Mouse (Mus musculus): ENCODE measurements around the gene 1700069L16Rik.
A peak's percentile ranks its signal among the peaks of the same experiment; 100 is the strongest.

The 1700069L16Rik gene

DNA sequence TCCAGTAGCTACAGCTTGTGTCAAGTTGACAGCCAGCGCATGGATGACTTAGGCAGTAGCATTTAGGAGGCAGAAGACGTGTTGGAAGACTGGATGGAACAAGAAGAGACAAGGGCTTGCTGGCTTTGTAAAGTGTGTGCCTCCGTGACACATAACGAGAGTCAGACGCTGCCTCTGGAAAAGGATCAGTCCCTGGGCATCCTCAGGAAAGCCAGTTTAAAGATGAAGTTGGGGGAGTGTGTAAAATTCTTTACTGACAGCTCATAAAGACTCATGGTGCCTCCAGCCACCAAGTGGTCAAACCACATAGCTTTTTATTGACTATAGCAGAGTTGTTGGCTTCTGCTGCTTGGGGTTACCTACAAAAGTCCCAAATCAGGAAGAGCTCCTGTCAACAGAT, 39.1 kb downstream of the 1700069L16Rik start:
- DNase-seq: no peak

DNA sequence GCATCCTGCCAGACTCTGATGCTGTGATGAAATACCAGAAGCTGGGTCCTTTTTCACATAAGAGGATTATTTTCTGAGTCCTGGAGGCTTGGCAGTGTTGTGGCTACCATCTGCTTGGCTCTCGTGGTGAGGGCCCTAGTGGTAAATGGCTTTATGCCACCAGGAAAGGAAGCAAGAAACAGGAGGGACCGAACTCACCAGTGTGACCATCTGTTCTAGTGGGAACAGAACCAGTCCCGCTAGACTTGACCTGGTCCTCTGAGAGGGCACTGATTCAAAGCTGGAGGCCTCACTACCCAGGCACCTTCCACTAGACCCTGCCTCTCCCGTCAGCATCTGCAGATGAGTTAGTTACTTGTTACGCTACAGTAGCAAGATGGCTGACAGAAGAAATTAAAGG, 41.3 kb downstream of the 1700069L16Rik start:
- DNase-seq: no peak

DNA sequence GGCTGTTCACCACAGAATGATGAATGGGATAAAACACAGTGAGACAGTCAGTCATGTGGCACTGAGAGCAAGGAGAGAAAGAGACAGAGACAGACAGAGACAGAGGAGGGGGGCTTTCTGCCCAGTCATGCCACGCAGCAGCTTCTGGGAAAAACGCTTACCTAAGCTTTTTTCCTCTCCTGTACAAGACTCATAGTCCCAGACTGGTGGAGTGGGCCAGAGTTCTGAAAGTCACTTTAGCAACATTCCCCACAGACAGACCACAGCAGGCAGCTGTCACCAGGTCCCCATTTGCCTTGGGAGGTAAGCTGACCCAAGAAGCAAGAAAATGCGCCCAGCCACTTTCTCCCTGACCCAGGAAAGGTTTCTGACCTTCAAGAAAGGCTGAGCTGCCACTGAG, 42.1 kb downstream of the 1700069L16Rik start:
- no peak for DNase-seq

DNA sequence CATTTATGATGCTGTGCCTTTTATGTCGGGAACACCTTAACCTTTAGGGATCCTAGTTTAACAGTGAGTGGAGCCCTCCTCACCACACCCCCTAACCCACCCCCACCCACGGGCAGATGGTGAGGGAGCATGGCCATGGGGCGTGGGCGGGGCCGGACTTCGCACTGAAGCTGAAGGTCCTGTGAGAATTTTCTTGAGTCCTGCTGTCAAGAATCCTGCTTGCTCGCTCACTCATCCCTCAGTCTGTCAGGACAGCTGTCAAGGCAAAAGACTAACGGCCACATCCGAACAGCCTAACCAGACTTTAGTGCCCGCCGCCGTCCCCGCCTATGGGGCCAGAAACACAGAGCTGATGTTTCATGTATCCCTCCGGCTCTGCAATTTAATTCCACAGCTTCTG, 43.4 kb downstream of the 1700069L16Rik start:
- DNase-seq: no peak

DNA sequence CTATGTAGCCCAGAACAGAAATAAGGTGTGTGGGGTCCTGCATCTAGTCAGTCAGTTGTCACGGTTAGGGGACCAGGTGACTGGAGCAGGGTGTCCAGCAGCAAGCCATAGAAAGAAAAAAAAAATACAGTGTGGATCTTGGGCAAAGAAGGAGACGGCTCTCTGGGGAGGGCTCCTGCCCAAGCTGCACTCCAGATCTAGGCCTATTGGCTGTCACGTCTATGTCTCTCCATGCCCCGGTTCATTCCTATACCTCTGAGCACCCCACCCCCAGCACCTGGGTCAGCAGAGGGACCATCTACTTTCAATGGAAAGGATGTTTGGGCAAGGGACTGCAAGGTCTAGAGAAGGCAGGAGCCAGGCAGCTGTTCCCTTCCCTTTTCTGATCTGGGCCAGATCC, 45.1 kb downstream of the 1700069L16Rik start:
- no peak for DNase-seq

DNA sequence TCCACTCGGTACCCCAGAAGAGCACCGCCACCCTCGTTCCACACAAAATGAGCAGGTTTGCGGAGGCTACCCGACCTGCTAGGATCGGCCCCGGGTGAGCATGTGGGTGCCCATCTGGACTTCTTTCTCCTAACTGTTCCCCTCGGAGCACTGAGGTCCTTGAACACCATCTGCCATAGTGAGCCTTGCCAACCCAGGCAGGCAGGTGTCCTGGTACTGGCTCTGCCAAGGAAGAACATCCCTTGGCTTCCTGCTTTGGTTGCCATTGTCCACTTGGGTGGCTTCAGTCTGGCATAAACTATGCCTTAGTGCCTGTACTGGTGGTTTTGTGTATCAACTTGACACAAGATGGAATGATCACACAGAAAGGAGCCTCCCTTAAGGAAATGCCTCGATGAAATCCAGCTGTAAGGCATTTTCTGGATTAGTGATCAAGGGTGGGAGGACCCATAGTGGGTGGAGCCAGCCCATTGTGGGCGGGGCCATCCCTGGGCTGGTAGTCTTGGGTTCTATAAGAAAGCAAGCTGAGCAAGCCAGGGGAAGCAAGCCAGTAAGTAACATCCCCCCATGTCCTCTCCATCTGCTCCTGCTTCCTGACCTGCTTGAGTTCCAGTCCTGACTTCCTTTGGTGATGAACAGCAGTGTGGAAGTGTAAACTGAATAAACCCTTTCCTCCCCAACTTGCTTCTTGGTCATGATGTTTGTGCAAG, 45.7 kb downstream of the 1700069L16Rik start:
- DNase-seq: no peak

DNA sequence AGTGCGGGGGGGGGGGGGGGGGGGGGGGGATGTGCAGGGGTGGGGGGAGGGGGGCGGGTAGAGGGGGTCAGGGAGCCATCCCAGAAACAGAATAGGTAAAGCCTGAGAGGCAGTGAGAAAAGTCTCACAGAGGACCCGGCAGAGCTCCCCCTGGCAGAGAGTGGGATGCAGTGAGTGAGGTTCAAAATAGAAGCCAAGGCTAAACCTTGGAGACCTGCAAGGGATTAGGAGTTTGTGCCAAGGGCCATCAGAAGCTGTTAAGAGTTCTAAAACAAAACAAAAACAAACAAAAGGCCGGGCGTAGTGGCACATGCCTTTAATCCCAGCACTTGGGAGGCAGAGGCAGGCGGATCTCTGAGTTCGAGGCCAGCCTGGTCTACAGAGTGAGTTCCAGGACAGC, 47.0 kb downstream of the 1700069L16Rik start:
- DNase-seq: no peak

DNA sequence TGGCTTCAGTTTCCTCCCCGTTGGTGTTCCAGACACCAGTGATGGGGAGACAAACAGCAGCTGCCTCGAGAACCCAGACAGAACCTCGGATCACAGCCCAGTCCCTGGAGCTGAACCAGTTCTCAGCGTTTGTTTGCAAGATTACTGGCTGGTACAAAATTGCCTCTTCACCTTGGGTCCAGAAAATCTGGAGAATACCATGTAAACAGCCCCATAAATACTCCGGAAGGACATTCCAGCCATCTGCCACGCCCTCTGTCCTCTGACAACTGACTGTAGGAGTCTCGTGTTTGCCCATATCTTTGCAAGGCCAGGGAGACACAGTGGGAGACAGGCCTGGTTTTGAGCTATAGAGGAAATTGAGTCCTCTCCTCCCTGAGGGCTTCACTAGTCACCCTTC, 49.7 kb downstream of the 1700069L16Rik start:
- no peak for DNase-seq

DNA sequence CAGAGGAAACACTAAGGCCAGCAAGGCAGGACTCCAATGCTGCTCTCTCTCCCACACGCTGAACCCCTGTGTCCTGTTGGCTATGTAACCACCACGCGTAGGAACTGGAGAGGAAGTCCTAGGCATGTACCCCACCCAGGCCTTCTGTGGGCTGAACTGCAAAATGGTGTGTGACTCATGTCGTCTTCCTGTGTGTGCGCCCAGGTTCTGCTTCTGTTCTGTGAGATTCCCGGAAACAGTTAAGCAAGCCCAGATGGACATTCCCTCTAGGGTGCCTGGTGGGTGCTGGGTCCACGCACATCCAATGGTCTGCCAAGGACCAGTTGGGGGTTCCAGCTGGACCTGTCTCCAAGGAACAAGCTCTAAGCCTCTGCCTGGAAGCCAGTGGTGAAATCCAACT, 52.1 kb downstream of the 1700069L16Rik start:
- DNase-seq: peak; percentile 7

DNA sequence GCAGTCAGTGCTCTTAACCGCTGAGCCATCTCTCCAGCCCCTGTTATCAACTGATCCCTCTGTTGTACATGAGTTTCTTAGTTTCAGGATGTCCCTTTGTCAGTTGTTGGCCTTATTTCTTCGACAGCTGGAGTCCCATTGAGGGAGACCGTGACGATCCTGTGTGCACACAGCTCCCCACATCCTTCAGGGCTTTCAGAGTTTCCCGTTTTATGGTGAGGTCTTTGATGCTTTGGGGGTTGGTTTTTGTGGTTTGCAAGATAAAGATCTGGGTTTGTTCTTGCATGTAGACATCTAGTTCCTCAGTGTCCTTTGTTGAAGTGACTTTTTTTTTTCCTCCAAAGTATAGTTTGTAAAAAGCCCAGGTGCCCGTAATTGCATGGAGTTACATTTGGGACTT, 54.0 kb downstream of the 1700069L16Rik start:
- no peak for DNase-seq

DNA sequence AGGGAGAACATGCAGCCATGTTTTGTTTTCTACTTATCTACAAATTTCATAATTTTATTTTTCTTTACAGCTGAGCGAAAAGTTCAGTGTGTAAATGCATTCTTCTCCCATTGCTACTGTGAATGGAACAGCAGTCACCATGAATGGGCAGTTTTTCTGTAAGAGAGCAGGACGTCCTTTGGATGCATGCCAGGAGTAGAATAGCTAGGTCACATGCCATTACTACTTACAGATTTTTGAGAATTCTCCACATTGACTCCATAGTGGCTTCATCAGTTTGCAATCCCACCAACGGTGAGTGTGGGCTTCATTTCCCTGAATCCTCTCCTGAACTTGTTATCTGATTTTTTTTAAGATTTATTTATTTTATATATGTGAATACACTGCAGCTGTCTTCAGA, 54.5 kb downstream of the 1700069L16Rik start:
- no peak for DNase-seq

DNA sequence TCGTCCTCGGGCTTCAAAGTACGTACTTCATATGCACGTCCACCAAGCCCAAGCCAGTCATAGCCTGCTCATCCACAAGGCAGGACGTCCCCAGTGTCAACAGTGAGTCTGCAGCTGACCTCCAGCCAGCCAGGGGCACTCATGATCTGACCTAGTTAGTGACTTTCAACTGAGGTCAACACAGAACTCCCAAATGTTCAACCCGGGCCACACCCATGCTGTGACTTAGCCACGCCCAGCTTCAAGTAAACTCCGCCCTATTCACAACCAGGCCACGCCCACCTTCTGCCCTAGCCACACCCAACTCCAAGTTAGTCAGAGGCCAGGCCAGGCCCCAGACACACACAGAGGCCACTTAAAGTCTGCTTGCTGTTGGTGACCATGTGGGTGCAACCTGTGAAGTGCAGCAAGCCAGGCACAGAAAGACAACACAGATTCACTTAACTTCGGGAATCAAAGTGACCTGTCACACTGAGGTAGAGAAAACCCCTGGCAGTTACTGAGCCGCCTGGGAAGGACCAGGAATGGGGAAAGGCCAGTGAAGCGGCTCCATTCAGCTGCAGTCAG, 59.9 kb downstream of the 1700069L16Rik start:
- no peak for DNase-seq

DNA sequence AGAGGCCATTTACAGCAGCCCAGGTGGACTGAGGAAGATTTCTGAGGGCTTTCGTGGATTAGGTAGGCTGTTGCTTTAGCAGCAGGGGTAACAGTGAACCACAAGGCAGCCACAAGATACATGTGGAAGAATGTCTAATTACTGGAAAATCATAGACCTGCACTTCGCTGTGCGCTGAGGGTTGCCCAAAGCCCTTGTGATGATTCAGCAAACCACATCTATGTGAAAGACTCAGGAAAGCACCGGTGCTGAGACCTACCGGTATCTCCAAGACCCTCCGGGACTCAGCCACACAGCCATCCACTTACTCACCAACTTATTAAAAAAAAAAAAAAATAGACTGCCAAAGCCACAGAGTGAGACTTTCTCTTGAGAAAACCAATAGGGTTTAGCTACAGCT, 60.4 kb downstream of the 1700069L16Rik start:
- DNase-seq: no peak

DNA sequence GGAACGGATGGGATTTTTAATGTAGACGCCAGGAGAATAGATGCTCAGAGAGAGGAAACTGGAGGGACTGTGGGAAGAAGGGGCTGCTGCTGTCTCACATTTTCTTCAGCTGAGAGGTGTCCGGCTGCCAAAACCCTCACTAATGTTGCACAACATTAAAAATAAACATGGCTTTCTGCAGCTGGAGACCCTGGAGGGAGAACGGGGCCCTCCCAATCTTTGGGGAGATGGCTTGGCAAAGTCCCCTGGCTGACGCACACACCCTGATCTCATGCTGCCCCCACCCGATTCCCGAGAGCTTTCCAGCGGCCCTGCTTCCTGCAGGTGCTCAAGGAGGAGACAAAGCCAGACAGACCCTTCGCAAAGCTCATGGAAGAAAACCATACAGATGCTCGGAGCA, 63.7 kb downstream of the 1700069L16Rik start:
- DNase-seq: no peak

DNA sequence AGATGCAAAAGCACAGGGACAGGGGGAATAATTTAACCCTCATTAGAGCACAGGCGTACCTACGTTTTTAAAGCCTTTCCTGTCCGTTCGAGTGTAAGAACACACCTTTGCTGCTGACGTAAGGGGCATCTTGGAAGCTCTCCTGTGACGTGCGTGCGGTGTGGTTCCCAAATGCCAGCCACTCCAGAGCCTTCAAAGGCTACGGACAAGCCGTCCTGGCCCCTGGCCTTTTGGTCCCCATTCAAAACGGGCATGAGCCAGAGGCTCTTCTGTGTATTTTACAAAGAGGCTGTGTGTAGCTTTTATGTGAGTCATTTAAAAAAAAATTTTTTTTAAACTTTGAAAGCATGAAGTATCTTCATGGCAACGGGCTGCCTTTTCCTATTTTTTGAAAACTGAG, 69.8 kb downstream of the 1700069L16Rik start:
- no peak for DNase-seq

DNA sequence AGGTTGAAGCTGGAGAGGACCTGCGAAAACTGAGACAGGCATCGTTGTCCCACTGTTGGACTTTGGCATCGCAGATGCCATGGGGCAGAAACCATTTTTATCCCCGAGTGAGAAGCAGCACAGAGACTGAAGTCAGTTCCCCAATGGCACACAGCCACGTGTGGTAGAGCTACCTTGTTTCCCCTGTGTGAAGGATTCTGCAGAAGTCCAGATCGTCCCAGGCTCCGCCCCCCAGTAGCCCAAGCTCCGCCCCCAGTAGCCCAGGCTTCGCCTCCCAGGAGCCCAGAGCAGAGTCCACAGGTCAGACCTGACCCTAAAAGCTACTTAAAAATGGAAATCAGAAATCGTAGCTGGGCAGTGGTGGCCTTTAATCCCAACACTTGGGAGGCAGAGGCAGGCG, 70.4 kb downstream of the 1700069L16Rik start:
- no peak for DNase-seq

DNA sequence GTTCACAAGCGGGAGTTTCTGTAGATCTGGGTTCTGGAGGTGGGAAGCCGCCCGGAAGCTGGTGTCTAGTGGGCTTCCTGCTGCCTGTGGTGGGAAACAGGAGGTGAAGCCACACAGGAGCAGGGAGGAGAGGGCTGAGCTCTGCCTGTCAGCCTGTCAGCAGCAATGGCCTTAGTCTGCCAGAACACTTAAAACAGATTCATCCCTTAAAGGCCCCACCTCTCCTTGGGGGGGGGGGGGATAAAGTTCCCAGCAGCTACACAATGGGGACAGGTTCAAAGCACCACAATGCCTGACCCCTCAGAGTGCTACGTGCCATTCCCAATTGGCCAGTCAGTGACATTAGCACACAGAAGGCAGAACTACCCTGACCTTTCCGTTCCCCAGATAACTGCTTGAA, 72.4 kb downstream of the 1700069L16Rik start:
- DNase-seq: no peak

DNA sequence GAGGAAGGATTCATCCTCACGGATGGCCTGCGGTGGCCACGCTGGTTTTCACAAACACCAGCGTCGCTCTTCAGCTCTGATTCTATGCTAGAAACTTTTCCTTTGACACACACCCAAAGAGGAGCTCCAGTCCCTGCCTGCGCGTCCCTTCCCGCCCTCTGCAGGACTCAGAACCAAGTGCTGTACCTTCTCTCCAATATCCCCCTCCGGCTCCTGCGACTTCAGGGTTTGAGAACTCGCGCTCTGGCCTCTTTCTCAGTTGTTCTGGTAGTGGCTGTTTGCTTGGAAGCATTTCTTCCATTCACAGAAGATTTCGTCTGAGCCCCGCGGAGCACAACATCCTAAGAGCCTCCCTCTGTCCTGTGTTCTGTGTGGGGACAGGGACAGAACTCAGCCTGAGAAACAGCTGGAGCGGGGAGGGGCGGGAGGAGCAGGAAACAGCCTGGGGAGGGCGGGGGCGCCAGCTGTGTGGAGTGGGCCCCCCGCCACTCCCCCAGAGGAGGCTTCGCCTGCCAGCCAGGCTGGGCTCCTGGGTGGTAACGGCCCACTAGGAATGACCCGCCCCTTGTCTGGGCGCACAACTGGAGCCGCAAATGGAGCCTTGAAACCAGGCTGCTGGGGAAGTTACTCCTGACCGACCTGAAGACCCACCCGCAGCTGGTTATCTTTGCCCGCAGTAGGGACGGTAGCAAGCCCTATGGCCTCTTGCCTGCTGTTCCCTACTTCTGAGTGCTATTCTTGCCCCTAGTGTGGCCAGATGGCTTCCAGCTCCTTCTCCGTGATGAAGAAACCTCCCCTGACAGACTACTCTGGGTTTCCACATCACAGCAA, 74.3 kb downstream of the 1700069L16Rik start, which contains the start of gene Cmklr1:
Gene Cmklr1 (minus strand): TSS at position 392 of the 831 bp plus-strand sequence.
- peak; percentile 37 for DNase-seq

DNA sequence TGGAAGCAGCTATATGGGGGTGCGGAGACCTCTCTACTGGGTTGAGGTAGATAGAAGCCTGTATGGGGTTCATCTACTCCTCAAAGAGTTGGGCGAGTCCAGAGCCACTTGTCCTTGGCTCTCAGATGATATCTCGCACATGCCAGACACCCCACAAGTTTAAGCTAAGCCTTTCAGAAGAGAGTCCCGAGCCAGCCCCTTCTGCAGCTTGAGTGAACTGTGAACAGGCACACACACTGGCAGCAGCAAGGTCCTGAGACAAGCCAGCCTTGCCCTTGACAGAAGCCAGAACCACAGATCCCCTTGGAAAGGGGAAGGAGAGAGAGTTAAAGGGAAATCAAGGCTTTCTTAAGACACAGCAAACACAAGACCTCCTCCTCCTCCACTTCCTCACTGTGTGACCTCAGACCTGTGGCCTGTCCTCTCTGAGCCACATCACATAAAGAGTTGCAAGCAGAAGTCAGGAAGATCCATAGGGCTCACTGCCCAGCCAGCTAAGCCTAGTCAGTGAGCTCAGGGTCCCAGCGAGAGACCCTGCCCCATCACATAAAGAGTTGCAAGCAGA, 75.8 kb downstream of the 1700069L16Rik start:
- DNase-seq: no peak

DNA sequence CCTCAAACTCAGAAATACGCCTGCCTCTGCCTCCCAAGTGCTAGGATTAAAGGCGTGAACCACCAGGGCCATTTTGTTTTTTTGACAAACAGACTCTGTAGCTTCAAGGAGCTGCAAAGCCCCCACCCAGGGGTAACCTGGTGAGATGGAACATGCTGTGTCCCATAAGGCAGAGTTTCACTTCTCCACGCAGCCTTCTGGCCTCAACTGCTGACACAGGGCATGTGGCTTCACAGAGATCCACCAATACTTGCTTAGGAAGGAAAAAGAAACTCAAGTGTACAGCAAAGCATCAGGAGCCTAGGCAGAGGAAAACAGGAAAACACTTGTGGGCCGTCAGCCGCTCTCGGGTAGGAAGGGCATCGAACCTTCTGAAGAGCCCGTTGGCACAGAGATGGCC, 77.4 kb downstream of the 1700069L16Rik start:
- no peak for DNase-seq

DNA sequence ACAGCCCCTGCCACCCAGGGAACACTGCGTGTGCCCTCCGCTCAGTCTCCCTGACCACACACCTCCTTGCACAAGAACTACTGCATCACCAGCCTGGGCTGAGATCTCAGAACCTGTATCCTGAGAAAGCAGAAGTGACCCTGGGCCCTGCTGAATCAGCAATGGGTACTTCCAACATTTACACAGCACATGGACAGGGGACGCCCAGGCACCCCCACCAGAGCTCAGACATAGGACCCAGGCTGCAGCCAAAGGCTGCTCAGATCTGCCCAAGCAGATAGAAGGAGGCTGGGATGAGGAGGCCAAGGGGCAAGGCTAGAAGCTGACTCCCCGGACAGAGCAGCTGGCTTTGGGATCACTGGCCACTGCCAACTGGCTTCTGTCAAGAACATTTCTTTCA, 80.1 kb downstream of the 1700069L16Rik start:
- DNase-seq: no peak

DNA sequence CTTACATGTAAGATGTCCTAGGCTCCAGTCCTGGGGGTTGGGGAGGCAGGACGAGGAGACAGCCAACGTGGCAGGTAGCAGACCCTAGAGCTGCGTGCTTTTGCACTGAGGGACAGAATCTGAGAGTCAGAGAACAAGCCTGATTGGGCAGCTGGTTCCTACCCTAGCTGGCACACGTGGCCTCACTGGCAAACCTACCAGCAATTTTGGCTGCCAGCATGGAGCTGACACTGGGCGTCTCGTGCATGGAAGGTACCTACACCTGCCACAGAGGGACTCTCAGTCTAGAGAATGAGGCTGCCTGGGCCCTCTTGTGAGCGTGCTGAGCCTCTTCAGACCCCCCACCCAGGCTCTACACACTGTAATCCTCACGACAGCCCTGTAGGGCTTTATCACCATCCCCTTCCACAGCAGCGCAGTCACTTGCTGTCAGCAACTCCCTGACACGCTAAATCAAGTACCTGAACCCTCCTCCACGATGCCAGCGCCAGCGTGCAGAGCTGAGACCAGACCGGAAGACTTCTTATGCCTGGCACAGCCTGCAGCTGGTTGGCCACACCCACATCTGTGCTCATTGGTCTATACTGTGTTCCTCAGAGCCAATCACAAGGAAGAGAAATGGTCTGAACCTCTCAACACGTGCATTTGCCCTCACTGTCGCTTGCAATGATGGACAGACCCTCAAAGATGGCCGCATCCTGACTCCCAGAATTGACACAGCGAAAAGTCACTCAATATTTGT, 81.3 kb downstream of the 1700069L16Rik start:
- DNase-seq: no peak
